Mouse (Mus musculus) heart, embryonic 14.5 days (tissue): ENCODE results near the gene Rpl36a. TPM values are rescaled to one million over a fixed set of nuclear protein-coding genes. Genes with fewer than 3 reads are reported as not detected.

Experiments
- ATAC-seq: fragments of 200-750 bp; cut with Nextera tagmentation; 2 replicates; pipeline ENCODE4 v1.8.0; 2017; ENCODE audit warnings: low read depth, moderate TSS enrichment; ENCODE audit not compliant: insufficient number of reproducible peaks, insufficient read depth, low FRiP score
- H3K27ac ChIP-seq, 2 experiments: fragments of 200-500 bp in 1 of 2; fragments of 300-500 bp in 1 of 2; sonication (generic) in 1 of 2; replicated peaks in 1 of 2; 2 replicates each; pipeline ENCODE4 v1.5.1; 2012 to 2014; ENCODE audit warnings: low read depth in 2 of 2, low read length in 2 of 2, control low read depth in 1 of 2, mild to moderate bottlenecking in 1 of 2, mixed read lengths in 1 of 2; ENCODE audit not compliant: control insufficient read depth in 1 of 2, insufficient read depth in 1 of 2
- H3K27me3 ChIP-seq: fragments of 300-500 bp; sonication (generic); 2 replicates; pipeline ENCODE4 v1.6.1; 2014; ENCODE audit warnings: mild to moderate bottlenecking, low read length, control low read depth; ENCODE audit not compliant: control insufficient read depth, insufficient read depth
- H3K36me3 ChIP-seq: fragments of 300-500 bp; sonication (generic); 2 replicates; pipeline ENCODE4 v1.6.1; 2014; ENCODE audit warnings: mild to moderate bottlenecking, control low read depth, low read length, mixed read lengths; ENCODE audit not compliant: control insufficient read depth, insufficient read depth
- H3K4me1 ChIP-seq, 2 experiments: fragments of 200-500 bp in 1 of 2; fragments of 300-500 bp in 1 of 2; sonication (generic) in 1 of 2; 2 replicates each; pipeline ENCODE4 v1.6.1; 2012 to 2014; ENCODE audit warnings: low read length in 2 of 2, control low read depth in 1 of 2, mixed read lengths in 1 of 2; ENCODE audit not compliant: control insufficient read depth in 2 of 2, insufficient read depth in 2 of 2
- H3K4me2 ChIP-seq: fragments of 300-500 bp; sonication (generic); 2 replicates; pipeline ENCODE4 v1.6.1; 2014; ENCODE audit warnings: mild to moderate bottlenecking, low read length
- H3K4me3 ChIP-seq, 2 experiments: fragments of 200-500 bp in 1 of 2; fragments of 300-500 bp in 1 of 2; sonication (generic) in 1 of 2; 2 replicates each; pipeline ENCODE4 v1.5.1; 2012 to 2014; ENCODE audit warnings: low read length in 2 of 2, mild to moderate bottlenecking in 2 of 2, control low read depth in 1 of 2, low read depth in 1 of 2, moderate library complexity in 1 of 2; ENCODE audit not compliant: control insufficient read depth in 1 of 2, insufficient read depth in 1 of 2
- H3K9ac ChIP-seq: fragments of 300-500 bp; sonication (generic); 2 replicates; pipeline ENCODE4 v1.6.1; 2014; ENCODE audit warnings: mild to moderate bottlenecking, low read length
- H3K9me3 ChIP-seq: fragments of 300-500 bp; sonication (generic); 2 replicates; pipeline ENCODE4 v1.6.1; 2016; ENCODE audit warnings: low read length, control low read depth; ENCODE audit not compliant: control insufficient read depth
- WGBS: fragments of 180-500 bp; shearing (Covaris S2); extraction: QIAGEN DNeasy Blood & Tissue Kit; methylation state at CpG from one replicate; pipeline ENCODE4 v1.1.7; 2014; 5-methylcytosine and 5-hydroxymethylcytosine counted together
- polyA plus RNA-seq: library from polyadenylated mRNA; unstranded; fragments of >200 nt; fragmentation: Nextera tagmentation; extraction: Ambion mirVana; gene quantifications from 2 replicates; pipeline ENCODE4 v1.2.1, GENCODE M21; 2014

The Rpl36a gene
- polyA plus RNA-seq, 1 experiment from 2014 or later, result 361 TPM

DNA sequence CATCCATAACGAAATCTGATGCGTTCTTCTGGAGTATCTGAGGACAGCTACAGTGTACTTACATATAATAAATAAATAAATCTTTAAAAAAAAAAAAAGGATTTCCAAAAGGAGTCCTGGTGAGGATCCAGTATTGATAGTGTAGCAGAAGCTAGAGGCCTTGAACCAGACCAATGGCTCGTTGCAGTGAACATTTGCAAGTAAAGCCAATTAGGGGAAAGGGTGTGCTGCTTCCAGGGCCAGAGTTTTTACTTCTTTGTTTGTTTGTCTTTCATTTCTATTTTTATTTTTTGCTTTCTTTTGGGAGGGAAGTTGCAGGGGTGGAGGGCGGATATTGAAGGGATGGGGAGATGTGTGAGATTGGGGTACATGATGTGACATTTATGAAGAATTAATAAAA, 32.1 kb upstream of the Rpl36a start:
- H3K4me2 ChIP-seq, result no peak overlapping the region
- ATAC-seq, result no peak
- H3K4me3 ChIP-seq, result no peak overlapping the region
- H3K27me3 ChIP-seq, result no peaks in the 10 kb centered on the region
- no peak overlapping the region for H3K27ac ChIP-seq
- WGBS, result 73% methylated on average over 4 of the region's 4 CpGs
- no peaks in the 10 kb centered on the region for H3K9me3 ChIP-seq
- no peak overlapping the region for H3K9ac ChIP-seq
- H3K4me1 ChIP-seq, result no peaks in the 10 kb centered on the region
- no peaks in the 10 kb centered on the region for H3K36me3 ChIP-seq

DNA sequence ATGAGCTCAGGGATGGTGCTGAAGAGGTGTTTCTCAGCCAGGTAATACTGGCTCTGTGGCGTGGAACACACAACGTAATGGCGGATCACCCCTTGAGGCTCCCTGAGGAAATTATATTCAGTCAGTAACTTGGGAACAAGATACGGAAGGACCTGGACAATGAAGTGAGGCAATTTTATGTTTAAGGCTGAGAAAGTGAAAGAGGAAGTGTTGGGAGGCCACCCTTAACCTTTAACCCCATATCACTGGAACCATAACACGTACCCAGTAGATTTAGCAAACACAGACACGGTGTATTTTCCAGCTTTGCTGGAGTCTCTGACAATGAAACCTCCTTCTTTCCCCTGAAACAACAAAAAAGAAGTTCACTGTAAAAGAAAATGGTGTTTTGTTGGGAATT, 31.0 kb upstream of the Rpl36a start:
- no peaks in the 10 kb centered on the region for H3K36me3 ChIP-seq
- H3K27me3 ChIP-seq, result no peaks in the 10 kb centered on the region
- H3K4me3 ChIP-seq, result no peak overlapping the region
- no peak overlapping the region for H3K4me2 ChIP-seq
- no peak for ATAC-seq
- no peak overlapping the region for H3K9ac ChIP-seq
- WGBS, result 55% methylated on average over 6 of the region's 6 CpGs
- no peaks in the 10 kb centered on the region for H3K9me3 ChIP-seq
- H3K4me1 ChIP-seq, result no peaks in the 10 kb centered on the region
- no peak overlapping the region for H3K27ac ChIP-seq

DNA sequence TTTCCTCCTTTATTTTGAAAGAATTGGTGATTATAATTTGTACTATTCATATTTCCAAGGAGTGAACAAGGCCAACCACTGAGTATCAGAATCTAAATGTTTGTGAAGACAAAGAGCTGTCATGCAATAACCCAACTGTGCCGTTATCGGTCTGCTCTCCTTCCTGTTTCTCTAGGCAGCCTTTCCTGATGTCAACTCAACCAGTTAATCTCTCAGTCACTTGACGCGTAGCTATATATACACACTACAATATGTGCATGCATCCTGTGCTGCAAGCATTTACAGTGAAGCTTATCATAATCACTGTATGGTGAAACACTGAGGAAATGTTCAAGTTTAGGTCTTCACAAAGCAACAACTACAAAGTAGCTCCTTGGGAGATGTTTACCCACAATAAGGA, 21.1 kb upstream of the Rpl36a start:
- Histone ChIP-seq H3K27ac (no peak overlapping the region), H3K36me3 (no peaks in the 10 kb centered on the region), H3K4me3 (no peak overlapping the region), H3K27me3 (no peaks in the 10 kb centered on the region), H3K9me3 (no peaks in the 10 kb centered on the region), H3K9ac (no peak overlapping the region), H3K4me2 (no peak overlapping the region), H3K4me1 (no peaks in the 10 kb centered on the region)
- ATAC-seq, result no peak
- 46% methylated on average over 4 of the region's 4 CpGs for WGBS

DNA sequence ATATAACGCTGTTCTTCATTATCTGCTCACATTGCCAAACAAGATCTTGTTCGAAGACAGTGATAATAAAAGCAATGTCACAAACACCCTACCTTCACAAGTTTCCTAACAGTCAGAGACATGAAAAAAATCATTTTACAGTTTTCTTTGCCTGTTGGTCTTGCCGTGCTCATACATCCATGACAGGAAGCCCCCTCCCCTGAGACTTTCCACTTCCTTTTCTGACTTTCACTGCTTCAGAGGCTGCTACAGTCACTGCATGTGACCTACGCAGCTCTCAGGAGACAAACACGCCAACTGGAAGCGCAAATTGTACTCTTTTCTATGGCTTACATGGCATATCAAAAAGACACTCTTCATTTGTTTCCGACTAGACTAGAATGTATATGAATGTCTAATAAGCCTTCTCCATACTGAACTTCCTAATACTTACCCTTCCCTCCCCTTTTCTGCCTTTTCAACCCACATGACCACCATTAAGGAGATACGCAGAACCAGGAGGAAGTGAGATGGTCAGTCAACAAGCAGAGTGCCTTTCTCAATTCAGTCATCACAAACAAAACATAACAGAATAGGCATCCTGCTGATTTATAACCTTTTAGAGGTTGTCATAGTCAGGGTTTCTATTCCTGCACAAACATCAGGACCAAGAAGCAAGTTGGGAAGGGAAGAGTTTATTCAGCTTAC, 18.8 kb upstream of the Rpl36a start:
- H3K4me3 ChIP-seq, result no peak overlapping the region
- H3K27me3 ChIP-seq, result no peaks in the 10 kb centered on the region
- no peak overlapping the region for H3K27ac ChIP-seq
- H3K4me1 ChIP-seq, result no peaks in the 10 kb centered on the region
- H3K9me3 ChIP-seq, result no peaks in the 10 kb centered on the region
- ATAC-seq, result no peak
- H3K4me2 ChIP-seq, result no peak overlapping the region
- no peaks in the 10 kb centered on the region for H3K36me3 ChIP-seq
- WGBS, result 71% methylated on average over 8 of the region's 8 CpGs
- H3K9ac ChIP-seq, result no peak overlapping the region

DNA sequence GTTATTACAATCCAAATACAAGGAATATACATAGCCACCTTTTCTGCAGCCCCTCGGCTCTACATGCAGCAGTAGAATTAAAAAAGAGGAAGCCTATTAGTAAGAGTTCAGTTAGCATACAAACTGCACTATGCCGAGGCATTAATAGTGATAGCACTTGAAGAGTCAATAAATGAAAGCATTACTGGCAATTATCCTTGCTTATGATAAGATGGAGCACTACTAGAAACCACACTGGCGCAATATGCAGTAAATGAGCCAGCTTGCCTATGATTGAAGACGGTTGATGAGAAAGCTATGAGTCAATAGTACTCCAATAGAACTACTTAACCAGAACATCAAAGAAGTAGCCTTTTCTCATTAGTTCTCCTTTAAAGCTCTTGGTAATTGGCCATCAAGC, 7.6 kb upstream of the Rpl36a start:
- Histone ChIP-seq H3K4me3 (no peak overlapping the region), H3K36me3 (no peaks in the 10 kb centered on the region), H3K4me2 (no peak overlapping the region), H3K27ac (no peak overlapping the region), H3K27me3 (no peaks in the 10 kb centered on the region), H3K4me1 (no peaks in the 10 kb centered on the region), H3K9me3 (no peaks in the 10 kb centered on the region), H3K9ac (no peak overlapping the region)
- 72% methylated on average over 4 of the region's 4 CpGs for WGBS
- ATAC-seq, result no peak

DNA sequence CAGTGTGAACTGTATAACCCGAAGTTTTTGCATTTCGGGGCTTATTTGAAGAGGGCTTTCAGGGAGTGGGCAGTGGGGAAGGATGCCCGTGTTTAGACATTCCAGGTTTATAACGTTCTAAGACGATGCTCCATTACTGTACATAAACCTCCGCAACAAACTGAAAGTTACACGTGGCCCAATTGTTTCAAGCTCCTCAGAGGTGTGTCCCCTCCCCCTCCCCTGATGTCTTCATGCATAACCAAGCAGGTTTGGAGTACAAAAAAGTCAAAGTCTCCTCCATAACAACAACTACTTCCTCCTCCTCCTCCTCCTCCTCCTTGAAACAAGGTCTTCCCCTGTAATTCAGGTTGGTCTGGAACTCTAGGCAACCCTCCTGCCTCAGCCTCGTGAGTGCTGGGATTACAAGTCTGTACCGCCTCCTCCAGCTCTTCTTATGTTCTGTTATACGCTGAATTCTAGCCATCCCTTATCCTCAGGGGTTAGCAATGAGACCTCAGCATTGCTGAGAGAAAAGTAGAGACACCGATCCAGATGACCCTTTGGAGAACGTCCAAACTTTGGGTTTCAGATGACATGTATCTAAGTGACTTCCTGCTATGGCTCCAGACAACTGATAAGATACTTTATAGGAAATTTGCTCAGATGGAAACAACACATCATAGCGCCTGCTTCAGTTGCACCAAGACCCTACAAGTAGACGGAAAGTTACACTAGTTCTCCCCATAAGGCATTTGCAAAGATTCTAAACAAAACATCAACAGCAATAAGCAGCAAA, 4.7 kb upstream of the Rpl36a start:
- H3K9ac ChIP-seq, result no peak overlapping the region
- H3K27ac ChIP-seq, result no peak overlapping the region
- no peak overlapping the region for H3K4me3 ChIP-seq
- H3K27me3 ChIP-seq, result no peaks in the 10 kb centered on the region
- H3K4me2 ChIP-seq, result no peak overlapping the region
- H3K36me3 ChIP-seq, result no peaks in the 10 kb centered on the region
- no peaks in the 10 kb centered on the region for H3K4me1 ChIP-seq
- WGBS, result 74% methylated on average over 14 of the region's 14 CpGs
- no peaks in the 10 kb centered on the region for H3K9me3 ChIP-seq
- ATAC-seq, result no peak

DNA sequence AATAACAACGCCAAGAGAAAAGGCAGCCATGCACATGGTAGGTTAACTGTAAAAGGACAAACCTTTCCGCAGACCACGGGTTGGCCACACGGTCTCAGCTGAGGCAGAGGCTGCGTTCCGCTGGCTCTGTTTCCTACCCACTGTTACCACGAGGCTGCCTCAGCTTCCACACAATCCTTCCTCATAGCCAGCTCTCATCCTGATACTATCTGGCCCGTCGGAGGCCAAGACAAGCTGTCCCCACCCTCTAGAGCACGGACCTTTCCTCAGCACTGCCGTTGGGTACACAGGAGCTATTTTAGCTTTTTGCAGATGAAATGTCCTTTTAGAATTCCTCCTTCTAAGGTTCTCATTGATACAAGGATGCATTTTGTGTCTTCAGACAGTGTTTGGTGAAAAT, 3.2 kb upstream of the Rpl36a start:
- 79% methylated on average over 11 of the region's 11 CpGs for WGBS
- Histone ChIP-seq H3K4me2 (no peak overlapping the region), H3K9me3 (no peaks in the 10 kb centered on the region), H3K9ac (no peak overlapping the region), H3K4me3 (no peak overlapping the region), H3K4me1 (0 out of 4 replicates have a peak, but pooled peaks cover 0 to 2% of the 10 kb centered on the region in 2 experiments), H3K36me3 (peaks cover under 1% of the 10 kb centered on the region; the same call in 1 of the 2 replicates), H3K27me3 (no peaks in the 10 kb centered on the region), H3K27ac (no peak overlapping the region)
- no peak for ATAC-seq
